Mouse (Mus musculus) liver, embryonic 16.5 days (tissue): ENCODE data around the gene Gm11027. TPM values are rescaled to one million over a fixed set of nuclear protein-coding genes. Genes with fewer than 3 reads are reported as not detected.
A peak's percentile ranks its signal among the peaks of the same experiment; 100 is the strongest.
"Not testable (repeated sequence)": the region's sequence is repeated elsewhere in the genome, so short reads cannot be mapped to it uniquely, and the experiment has no call there.

Source experiments
- ATAC-seq: fragments of 200-750 bp; cut with Nextera tagmentation; 2 replicates; pipeline ENCODE4 v1.8.0; 2017; ENCODE audit warnings: low read depth, mild to moderate bottlenecking, moderate number of reproducible peaks, moderate library complexity
- H3K27ac ChIP-seq: fragments of 300-500 bp; sonication (generic); 2 replicates; pipeline ENCODE4 v1.5.1; 2014; ENCODE audit warnings: mild to moderate bottlenecking, low read length
- H3K27me3 ChIP-seq: fragments of 300-500 bp; sonication (generic); 2 replicates; pipeline ENCODE4 v1.6.1; 2014; ENCODE audit warnings: low read depth, low read length, mixed read lengths; ENCODE audit not compliant: control insufficient read depth, insufficient read depth
- H3K36me3 ChIP-seq: fragments of 300-500 bp; sonication (generic); 2 replicates; pipeline ENCODE4 v1.6.1; 2014; ENCODE audit warnings: mild to moderate bottlenecking; ENCODE audit not compliant: control insufficient read depth, insufficient read depth
- H3K4me1 ChIP-seq: fragments of 300-500 bp; sonication (generic); 2 replicates; pipeline ENCODE4 v1.6.1; 2014; ENCODE audit warnings: low read depth, low read length, mixed read lengths; ENCODE audit not compliant: control insufficient read depth
- H3K4me2 ChIP-seq: fragments of 300-500 bp; sonication (generic); 2 replicates; pipeline ENCODE4 v1.6.1; 2014; ENCODE audit warnings: low read depth, low read length, mixed read lengths
- H3K4me3 ChIP-seq: fragments of 300-500 bp; sonication (generic); 2 replicates; pipeline ENCODE4 v1.5.1; 2014; ENCODE audit warnings: low read depth, mild to moderate bottlenecking, low read length
- H3K9ac ChIP-seq: fragments of 300-500 bp; sonication (generic); 2 replicates; pipeline ENCODE4 v1.6.1; 2014; ENCODE audit warnings: low read depth, low read length
- H3K9me3 ChIP-seq: fragments of 300-500 bp; sonication (generic); replicated peaks from 2 replicates; pipeline ENCODE4 v1.6.1; 2016; ENCODE audit warnings: low read length; ENCODE audit not compliant: control insufficient read depth
- WGBS: fragments of 180-500 bp; shearing (Covaris S2); extraction: QIAGEN DNeasy Blood & Tissue Kit; methylation state at CpG from one replicate; pipeline ENCODE4 v1.1.7; 2014; ENCODE audit not compliant: insufficient replicate concordance; 5-methylcytosine and 5-hydroxymethylcytosine counted together
- polyA plus RNA-seq: library from polyadenylated mRNA; unstranded; fragments of >200 nt; fragmentation: Nextera tagmentation; extraction: Ambion mirVana; gene quantifications from 2 replicates; pipeline ENCODE4 v1.2.1, GENCODE M21; 2015

The Gm11027 gene
- polyA plus RNA-seq, result not detected in 2 replicates

GRCm38 (mm10) chr12:116275086-116275485 is at the start of gene Gm11027:
Gm11027 (plus strand) TSS chr12:116275386.
- not testable (repeated sequence) for H3K27me3 ChIP-seq, H3K27ac ChIP-seq, H3K9me3 ChIP-seq, H3K36me3 ChIP-seq, H3K4me3 ChIP-seq, ATAC-seq, H3K4me2 ChIP-seq, H3K9ac ChIP-seq
- 88% methylated on average over 2 of the region's 2 CpGs for WGBS
- peaks cover 37% of the 10 kb centered on the region for H3K4me1 ChIP-seq

GRCm38 (mm10) chr12:116226289-116227057 is 48.7 kb upstream of the Gm11027 start:
- Histone ChIP-seq H3K4me3 (no peak overlapping the region), H3K9ac (no peak overlapping the region), H3K9me3 (no peaks in the 10 kb centered on the region), H3K4me1 (no peaks in the 10 kb centered on the region), H3K27me3 (no peaks in the 10 kb centered on the region), H3K36me3 (no peaks in the 10 kb centered on the region), H3K4me2 (no peak overlapping the region), H3K27ac (no peak overlapping the region)
- no peak for ATAC-seq
- 73% methylated on average over 10 of the region's 10 CpGs for WGBS

- WGBS, result 67% methylated on average over 3 of the region's 3 CpGs
- H3K27me3 ChIP-seq, result no peaks in the 10 kb centered on the region
- H3K9ac ChIP-seq, result no peak overlapping the region
- no peaks in the 10 kb centered on the region for H3K9me3 ChIP-seq
- H3K36me3 ChIP-seq, result no peaks in the 10 kb centered on the region
- no peak overlapping the region for H3K4me2 ChIP-seq
- H3K27ac ChIP-seq, result no peak overlapping the region
- ATAC-seq, result no peak
- H3K4me3 ChIP-seq, result no peak overlapping the region
- H3K4me1 ChIP-seq, result no peaks in the 10 kb centered on the region
Measured at GRCm38 (mm10) chr12:116229451-116229850, 45.7 kb upstream of the Gm11027 start.

GRCm38 (mm10) chr12:116231612-116232011 is 43.6 kb upstream of the Gm11027 start:
- Histone ChIP-seq H3K9ac (no peak overlapping the region), H3K4me2 (0 out of 2 replicates have a peak overlapping the region, but pooled peaks have one; percentile 24), H3K9me3 (no peaks in the 10 kb centered on the region), H3K27ac (no peak overlapping the region), H3K4me3 (no peak overlapping the region), H3K4me1 (no peaks in the 10 kb centered on the region), H3K36me3 (no peaks in the 10 kb centered on the region), H3K27me3 (no peaks in the 10 kb centered on the region)
- ATAC-seq, result no peak
- WGBS, result 71% methylated on average over 12 of the region's 12 CpGs

- H3K9me3 ChIP-seq, result no peaks in the 10 kb centered on the region
- H3K4me3 ChIP-seq, result no peak overlapping the region
- H3K4me2 ChIP-seq, result 0 out of 2 replicates have a peak overlapping the region, but pooled peaks have one; percentile 24
- WGBS, result 72% methylated on average over 1 of the region's 1 CpGs
- no peaks in the 10 kb centered on the region for H3K4me1 ChIP-seq
- no peak overlapping the region for H3K27ac ChIP-seq
- ATAC-seq, result no peak
- H3K36me3 ChIP-seq, result no peaks in the 10 kb centered on the region
- no peaks in the 10 kb centered on the region for H3K27me3 ChIP-seq
- no peak overlapping the region for H3K9ac ChIP-seq
Measured at GRCm38 (mm10) chr12:116232061-116232460, 43.1 kb upstream of the Gm11027 start.

GRCm38 (mm10) chr12:116235356-116235755 is 39.8 kb upstream of the Gm11027 start:
- H3K4me3 ChIP-seq, result no peak overlapping the region
- ATAC-seq, result peak; percentile 47; the same call in 1 of the 2 replicates
- H3K27ac ChIP-seq, result no peak overlapping the region
- H3K4me2 ChIP-seq, result no peak overlapping the region
- H3K9ac ChIP-seq, result no peak overlapping the region
- no peaks in the 10 kb centered on the region for H3K27me3 ChIP-seq
- no peaks in the 10 kb centered on the region for H3K9me3 ChIP-seq
- H3K36me3 ChIP-seq, result no peaks in the 10 kb centered on the region
- no peaks in the 10 kb centered on the region for H3K4me1 ChIP-seq
- WGBS, result 60% methylated on average over 4 of the region's 4 CpGs

GRCm38 (mm10) chr12:116236658-116237057 is 38.5 kb upstream of the Gm11027 start:
- Histone ChIP-seq H3K4me1 (no peaks in the 10 kb centered on the region), H3K4me3 (no peak overlapping the region), H3K27ac (no peak overlapping the region), H3K9me3 (no peaks in the 10 kb centered on the region), H3K27me3 (no peaks in the 10 kb centered on the region), H3K36me3 (no peaks in the 10 kb centered on the region), H3K9ac (no peak overlapping the region), H3K4me2 (no peak overlapping the region)
- WGBS, result 53% methylated on average over 3 of the region's 3 CpGs
- ATAC-seq, result no peak

GRCm38 (mm10) chr12:116238370-116238769 is 36.8 kb upstream of the Gm11027 start:
- no peak overlapping the region for H3K4me3 ChIP-seq
- H3K9me3 ChIP-seq, result no peaks in the 10 kb centered on the region
- H3K27ac ChIP-seq, result no peak overlapping the region
- no peak for ATAC-seq
- no peak overlapping the region for H3K9ac ChIP-seq
- H3K27me3 ChIP-seq, result no peaks in the 10 kb centered on the region
- H3K36me3 ChIP-seq, result no peaks in the 10 kb centered on the region
- H3K4me2 ChIP-seq, result no peak overlapping the region
- H3K4me1 ChIP-seq, result no peaks in the 10 kb centered on the region

- no peak for ATAC-seq
- no peaks in the 10 kb centered on the region for H3K4me1 ChIP-seq
- H3K4me3 ChIP-seq, result no peak overlapping the region
- no peak overlapping the region for H3K4me2 ChIP-seq
- H3K27me3 ChIP-seq, result no peaks in the 10 kb centered on the region
- H3K36me3 ChIP-seq, result no peaks in the 10 kb centered on the region
- no peaks in the 10 kb centered on the region for H3K9me3 ChIP-seq
- no peak overlapping the region for H3K27ac ChIP-seq
- H3K9ac ChIP-seq, result no peak overlapping the region
- 55% methylated on average over 3 of the region's 3 CpGs for WGBS
Measured at GRCm38 (mm10) chr12:116238803-116239202, 36.4 kb upstream of the Gm11027 start.
